Mouse (Mus musculus): Measurements from ENCODE around the gene Pfkfb3. TPM values are rescaled to one million over a fixed set of nuclear protein-coding genes. Genes with fewer than 3 reads are reported as not detected.

Pfkfb3 gene
- polyA plus RNA-seq, 1 experiment from 2014 or later, result 30.0 TPM

GRCm38 (mm10) chr2:11579399-11579798 lies 25.5 kb upstream of the Pfkfb3 start:
- H3K9ac ChIP-seq, result no peak overlapping the region

GRCm38 (mm10) chr2:11578187-11578586 lies 24.3 kb upstream of the Pfkfb3 start:
- Histone ChIP-seq H3K4me1 (ENCODE audit: insufficient read depth) (no peaks in the 10 kb centered on the region), H3K27ac (ENCODE audit: low read depth) (no peak overlapping the region), H3K9ac (no peak overlapping the region), H3K4me2 (no peak overlapping the region), H3K4me3 (ENCODE audit: low read depth, low read length) (no peak overlapping the region), H3K36me3 (ENCODE audit: insufficient read depth) (peaks cover 8% of the 10 kb centered on the region; the same call in 1 of the 2 replicates), H3K9me3 (ENCODE audit: low read depth, low read length) (no peaks in the 10 kb centered on the region), H3K27me3 (ENCODE audit: insufficient read depth, low read length) (no peaks in the 10 kb centered on the region)
- WGBS, result 86% methylated on average over 6 of the region's 6 CpGs
- ATAC-seq (ENCODE audit: insufficient read depth) (no peak), DNase-seq (no peak)
- TF ChIP-seq CTCF (IDR thresholded peaks at IDR 0.05; ENCODE audit: low read depth), result no peak

More at GRCm38 (mm10) chr2:11579399-11579798, 25.5 kb upstream of the Pfkfb3 start:
- no peak overlapping the region for H3K4me2 ChIP-seq
- 89% methylated on average over 4 of the region's 4 CpGs for WGBS
- DNase-seq, result no peak
- TF ChIP-seq CTCF (IDR thresholded peaks at IDR 0.05; ENCODE audit: low read depth), result no peak
- H3K27me3 ChIP-seq (ENCODE audit: insufficient read depth, low read length), result no peaks in the 10 kb centered on the region
- H3K9me3 ChIP-seq (ENCODE audit: low read depth, low read length), result no peaks in the 10 kb centered on the region
- H3K36me3 ChIP-seq (ENCODE audit: insufficient read depth), result peaks cover 17% of the 10 kb centered on the region
- H3K4me1 ChIP-seq (ENCODE audit: insufficient read depth), result no peaks in the 10 kb centered on the region
- no peak for ATAC-seq (ENCODE audit: insufficient read depth)
- no peak overlapping the region for H3K27ac ChIP-seq (ENCODE audit: low read depth)
- H3K4me3 ChIP-seq (ENCODE audit: low read depth, low read length), result no peak overlapping the region

- Histone ChIP-seq H3K27me3 (ENCODE audit: insufficient read depth, low read length) (no peaks in the 10 kb centered on the region), H3K4me1 (ENCODE audit: insufficient read depth) (no peaks in the 10 kb centered on the region), H3K4me3 (ENCODE audit: low read depth, low read length) (no peak overlapping the region), H3K27ac (ENCODE audit: low read depth) (no peak overlapping the region), H3K9ac (no peak overlapping the region), H3K9me3 (ENCODE audit: low read depth, low read length) (no peaks in the 10 kb centered on the region), H3K36me3 (ENCODE audit: insufficient read depth) (no peaks in the 10 kb centered on the region), H3K4me2 (no peak overlapping the region)
- no peak for TF ChIP-seq CTCF (IDR thresholded peaks at IDR 0.05; ENCODE audit: low read depth)
- ATAC-seq (ENCODE audit: insufficient read depth), result no peak
- WGBS, result 92% methylated on average over 1 of the region's 1 CpGs
- no peak for DNase-seq
Observed at GRCm38 (mm10) chr2:11573684-11574083, 19.8 kb upstream of the Pfkfb3 start.

GRCm38 (mm10) chr2:11571004-11571535 lies 17.2 kb upstream of the Pfkfb3 start:
- Histone ChIP-seq H3K9me3 (ENCODE audit: low read depth, low read length) (no peaks in the 10 kb centered on the region), H3K4me3 (ENCODE audit: low read depth, low read length) (no peak overlapping the region), H3K36me3 (ENCODE audit: insufficient read depth) (no peaks in the 10 kb centered on the region), H3K27ac (ENCODE audit: low read depth) (no peak overlapping the region), H3K4me2 (no peak overlapping the region), H3K9ac (no peak overlapping the region), H3K27me3 (ENCODE audit: insufficient read depth, low read length) (no peaks in the 10 kb centered on the region), H3K4me1 (ENCODE audit: insufficient read depth) (no peaks in the 10 kb centered on the region)
- ATAC-seq (ENCODE audit: insufficient read depth) (no peak), DNase-seq (no peak)
- TF ChIP-seq CTCF (IDR thresholded peaks at IDR 0.05; ENCODE audit: low read depth), result no peak
- 54% methylated on average over 5 of the region's 6 CpGs for WGBS

- H3K4me2 ChIP-seq, result no peak overlapping the region
- H3K36me3 ChIP-seq (ENCODE audit: insufficient read depth), result no peaks in the 10 kb centered on the region
- no peaks in the 10 kb centered on the region for H3K9me3 ChIP-seq (ENCODE audit: low read depth, low read length)
- H3K27me3 ChIP-seq (ENCODE audit: insufficient read depth, low read length), result no peaks in the 10 kb centered on the region
- H3K4me3 ChIP-seq (ENCODE audit: low read depth, low read length), result no peak overlapping the region
- no peak overlapping the region for H3K27ac ChIP-seq (ENCODE audit: low read depth)
- TF ChIP-seq CTCF (IDR thresholded peaks at IDR 0.05; ENCODE audit: low read depth), result no peak
- WGBS, result 90% methylated on average over 7 of the region's 7 CpGs
- no peak for ATAC-seq (ENCODE audit: insufficient read depth)
- no peak overlapping the region for H3K9ac ChIP-seq
- no peaks in the 10 kb centered on the region for H3K4me1 ChIP-seq (ENCODE audit: insufficient read depth)
- no peak for DNase-seq
Observed at GRCm38 (mm10) chr2:11568471-11568870, 14.6 kb upstream of the Pfkfb3 start.

GRCm38 (mm10) chr2:11567781-11568362 lies 14.0 kb upstream of the Pfkfb3 start:
- 53% methylated on average over 4 of the region's 4 CpGs for WGBS
- no peak overlapping the region for H3K27ac ChIP-seq (ENCODE audit: low read depth)
- peak; percentile 62 for DNase-seq

GRCm38 (mm10) chr2:11566898-11567297 lies 13.0 kb upstream of the Pfkfb3 start:
- TF ChIP-seq CTCF (IDR thresholded peaks at IDR 0.05; ENCODE audit: low read depth), result no peak
- Histone ChIP-seq H3K4me2 (no peak overlapping the region), H3K27me3 (ENCODE audit: insufficient read depth, low read length) (no peaks in the 10 kb centered on the region), H3K9ac (no peak overlapping the region), H3K4me1 (ENCODE audit: insufficient read depth) (no peaks in the 10 kb centered on the region), H3K4me3 (ENCODE audit: low read depth, low read length) (no peak overlapping the region), H3K27ac (ENCODE audit: low read depth) (no peak overlapping the region), H3K36me3 (ENCODE audit: insufficient read depth) (no peaks in the 10 kb centered on the region), H3K9me3 (ENCODE audit: low read depth, low read length) (no peaks in the 10 kb centered on the region)
- ATAC-seq (ENCODE audit: insufficient read depth) (no peak), DNase-seq (no peak)
- 85% methylated on average over 3 of the region's 3 CpGs for WGBS

More at GRCm38 (mm10) chr2:11567781-11568362, 14.0 kb upstream of the Pfkfb3 start:
- no peak overlapping the region for H3K9ac ChIP-seq
- H3K4me1 ChIP-seq (ENCODE audit: insufficient read depth), result no peaks in the 10 kb centered on the region
- ATAC-seq (ENCODE audit: insufficient read depth), result no peak
- no peaks in the 10 kb centered on the region for H3K36me3 ChIP-seq (ENCODE audit: insufficient read depth)
- no peaks in the 10 kb centered on the region for H3K9me3 ChIP-seq (ENCODE audit: low read depth, low read length)
- H3K4me3 ChIP-seq (ENCODE audit: low read depth, low read length), result no peak overlapping the region
- no peaks in the 10 kb centered on the region for H3K27me3 ChIP-seq (ENCODE audit: insufficient read depth, low read length)
- peak; percentile 57 for TF ChIP-seq CTCF (IDR thresholded peaks at IDR 0.05; ENCODE audit: low read depth)
- H3K4me2 ChIP-seq, result no peak overlapping the region

All from lung, embryonic 14.5 days (tissue).